16 mouse cellular contexts compared by ENCODE assay signal in genomic region chr15:12330892-12331291, GRCm38 (mm10). TPM values are rescaled to one million over a fixed set of nuclear protein-coding genes. Genes with fewer than 3 reads are reported as not detected.
DNase-seq lines count a peak whose midpoint lies in the region; ATAC-seq and TF ChIP-seq lines count a peak whose summit lies in the region.
"Had no signal": no experiment of that assay in that cellular context is flagged by ENCODE, and none has a peak within 500 bp of the region (broad histone marks: within the 10 kb centered on the region; RNA-seq: fewer than 3 reads in every experiment).

No protein-coding gene starts in this region.

- ATAC-seq in intestine, embryonic 15.5 days: peak; percentile 59
- ATAC-seq in intestine, postnatal 0 days: no peak
- no peak for ATAC-seq in limb, embryonic 13.5 days (ENCODE audit: low FRiP score, low read depth)
- no peak for ATAC-seq in midbrain, embryonic 15.5 days (replicated peaks)
- ATAC-seq: hindbrain, embryonic 16.5 days had no signal

- H3K27me3 ChIP-seq in intestine, embryonic 15.5 days (replicated peaks): no peaks in the 10 kb centered on the region
- H3K27me3 ChIP-seq in intestine, postnatal 0 days (replicated peaks; ENCODE audit: control insufficient read depth, insufficient read depth, low read length): no peaks in the 10 kb centered on the region
- no peaks in the 10 kb centered on the region for H3K27me3 ChIP-seq in limb, embryonic 13.5 days
- no peaks in the 10 kb centered on the region for H3K27me3 ChIP-seq in midbrain, embryonic 15.5 days (replicated peaks)
- H3K27me3 ChIP-seq: neural tube, embryonic 15.5 days had no signal

- TF ChIP-seq POLR2A in brain, embryonic 14.5 days (IDR thresholded peaks at IDR 0.05; ENCODE audit: borderline replicate concordance, extremely low read depth, insufficient read depth, insufficient read length, poor library complexity, severe bottlenecking): no peak

- H3K27ac ChIP-seq in gastrocnemius, adult 2 months: peak overlapping the region; percentile 44; the same call in 1 of the 2 replicates
- no peak overlapping the region for H3K27ac ChIP-seq in intestine, embryonic 15.5 days
- no peak overlapping the region for H3K27ac ChIP-seq in intestine, postnatal 0 days (ENCODE audit: low read depth, low read length)
- H3K27ac ChIP-seq in limb, embryonic 13.5 days: peak overlapping the region; percentile 15; the same call in 1 of the 2 replicates
- H3K27ac ChIP-seq in midbrain, embryonic 15.5 days: no peak overlapping the region
- H3K27ac ChIP-seq: midbrain, embryonic 10.5 days; neural tube, embryonic 15.5 days had no signal

- H3K36me3 ChIP-seq in intestine, embryonic 15.5 days: no peaks in the 10 kb centered on the region
- peaks cover 4% of the 10 kb centered on the region; the same call in 1 of the 2 replicates for H3K36me3 ChIP-seq in intestine, postnatal 0 days (ENCODE audit: control insufficient read depth, insufficient read depth)
- peaks cover under 1% of the 10 kb centered on the region for H3K36me3 ChIP-seq in limb, embryonic 13.5 days
- H3K36me3 ChIP-seq in midbrain, embryonic 15.5 days (replicated peaks): no peaks in the 10 kb centered on the region
- H3K36me3 ChIP-seq: neural tube, embryonic 15.5 days had no signal

- no peak for DNase-seq in gastrocnemius, adult 2 months
- no peak for DNase-seq in gastrocnemius, postnatal 4 days (ENCODE audit: low spot score in 2 of 2)
- DNase-seq in brain, embryonic 14.5 days (ENCODE audit: low read depth): peak; percentile 14
- no peak for DNase-seq in testis, postnatal 10 days (ENCODE audit: low spot score)
- DNase-seq: cerebellum, adult 8-10 months; kidney, adult 8-10 months; layer of hippocampus, postnatal 36 days had no signal

- no peak overlapping the region for H3K9ac ChIP-seq in intestine, embryonic 15.5 days
- no peak overlapping the region for H3K9ac ChIP-seq in intestine, postnatal 0 days (ENCODE audit: low read depth, low read length)
- no peak overlapping the region for H3K9ac ChIP-seq in limb, embryonic 13.5 days
- no peak overlapping the region for H3K9ac ChIP-seq in midbrain, embryonic 15.5 days
- H3K9ac ChIP-seq: neural tube, embryonic 15.5 days had no signal

- H3K4me1 ChIP-seq in intestine, embryonic 15.5 days (replicated peaks): peaks cover 8% of the 10 kb centered on the region; the same call in 1 of the 2 replicates
- peaks cover 7% of the 10 kb centered on the region; the same call in 1 of the 2 replicates for H3K4me1 ChIP-seq in intestine, postnatal 0 days (replicated peaks; ENCODE audit: control insufficient read depth, insufficient read depth, low read length)
- peaks cover 16% of the 10 kb centered on the region for H3K4me1 ChIP-seq in limb, embryonic 13.5 days
- H3K4me1 ChIP-seq in midbrain, embryonic 15.5 days: no peaks in the 10 kb centered on the region; the same call in 1 of the 2 replicates

- no peak overlapping the region for H3K4me3 ChIP-seq in gastrocnemius, adult 2 months
- H3K4me3 ChIP-seq in intestine, embryonic 15.5 days (replicated peaks): no peak overlapping the region
- no peak overlapping the region for H3K4me3 ChIP-seq in intestine, postnatal 0 days (ENCODE audit: low read depth, low read length)
- no peak overlapping the region for H3K4me3 ChIP-seq in limb, embryonic 13.5 days
- no peak overlapping the region for H3K4me3 ChIP-seq in midbrain, embryonic 15.5 days
- H3K4me3 ChIP-seq: erythroblast, embryonic 14.5 days; midbrain, embryonic 10.5 days; neural tube, embryonic 15.5 days had no signal

- no peak overlapping the region for H3K4me2 ChIP-seq in intestine, embryonic 15.5 days (replicated peaks)
- no peak overlapping the region for H3K4me2 ChIP-seq in intestine, postnatal 0 days (replicated peaks; ENCODE audit: low read depth)
- no peak overlapping the region for H3K4me2 ChIP-seq in limb, embryonic 13.5 days (replicated peaks)
- no peak overlapping the region for H3K4me2 ChIP-seq in midbrain, embryonic 15.5 days
- H3K4me2 ChIP-seq: neural tube, embryonic 15.5 days had no signal

- no peak for TF ChIP-seq CTCF in gastrocnemius, adult 2 months (IDR thresholded peaks at IDR 0.05)
- no peak for TF ChIP-seq CTCF in intestine, postnatal 0 days (IDR thresholded peaks at IDR 0.05; ENCODE audit: low read depth)
- no peak for TF ChIP-seq CTCF in brain, embryonic 14.5 days (IDR thresholded peaks at IDR 0.05; ENCODE audit: borderline replicate concordance, extremely low read depth, insufficient read depth, insufficient read length)

- intact Hi-C loops in gastrocnemius, adult 2 months (cut with DNase I): no loop called here

- H3K9me3 ChIP-seq in intestine, embryonic 15.5 days: no peaks in the 10 kb centered on the region
- H3K9me3 ChIP-seq in intestine, postnatal 0 days (ENCODE audit: control insufficient read depth): no peaks in the 10 kb centered on the region
- H3K9me3 ChIP-seq in limb, embryonic 13.5 days: no peaks in the 10 kb centered on the region
- H3K9me3 ChIP-seq in midbrain, embryonic 15.5 days: no peaks in the 10 kb centered on the region
- H3K9me3 ChIP-seq: midbrain, embryonic 10.5 days; neural tube, embryonic 15.5 days had no signal

RNA-seq across cellular contexts. Expression of gene 1810049J17Rik, which starts 9.2 kb away (rescaled TPM):
- total RNA-seq in gastrocnemius, adult 2 months (2021): not detected
- total RNA-seq in gastrocnemius, postnatal 4 days (2021): 1 to 10 TPM in 1 of 2 experiments, not detected in 1; 1.4 TPM
- polyA plus RNA-seq in intestine, embryonic 15.5 days (2015; fragmentation: Nextera tagmentation; extraction: Ambion mirVana): 0.69 and 1.8 TPM in 2 replicates
- 6.5 and 6.9 TPM in 2 replicates for polyA plus RNA-seq in intestine, postnatal 0 days (2015; fragmentation: Nextera tagmentation; extraction: Ambion mirVana)
- polyA plus RNA-seq in brain, embryonic 14.5 days (2012; rRNA removed): 0.29 TPM in 1 of 2 replicates, not detected in the other
- 0.84 TPM in 1 of 2 replicates, not detected in the other for polyA plus RNA-seq in limb, embryonic 13.5 days (2015; fragmentation: Nextera tagmentation; extraction: Ambion mirVana)
- 1.1 TPM in 2 replicates for polyA plus RNA-seq in midbrain, embryonic 15.5 days (2015; fragmentation: Nextera tagmentation; extraction: Ambion mirVana)
- polyA plus RNA-seq: erythroblast, embryonic 14.5 days; large intestine, adult 2 months; neural tube, embryonic 15.5 days had no signal

RNA-seq across cellular contexts. Expression of gene Golph3, which starts 9.6 kb away (rescaled TPM):
- total RNA-seq in gastrocnemius, adult 2 months (2021): 10 to 100 TPM; 77.0 to 80.0 TPM
- 10 to 100 TPM; 66.2 to 78.0 TPM for total RNA-seq in gastrocnemius, postnatal 4 days (2021)
- polyA plus RNA-seq in intestine, embryonic 15.5 days (2015; fragmentation: Nextera tagmentation; extraction: Ambion mirVana): 79.5 and 85.1 TPM in 2 replicates
- 67.9 and 70.0 TPM in 2 replicates for polyA plus RNA-seq in intestine, postnatal 0 days (2015; fragmentation: Nextera tagmentation; extraction: Ambion mirVana)
- polyA plus RNA-seq in brain, embryonic 14.5 days (2012; rRNA removed): 82.7 and 84.0 TPM in 2 replicates
- polyA plus RNA-seq in limb, embryonic 13.5 days (2015; fragmentation: Nextera tagmentation; extraction: Ambion mirVana): 84.1 and 91.9 TPM in 2 replicates
- polyA plus RNA-seq in midbrain, embryonic 15.5 days (2015; fragmentation: Nextera tagmentation; extraction: Ambion mirVana): 62.6 and 64.8 TPM in 2 replicates

Comparison
In these comparisons a context has a peak if more than half of its experiments do, and no peak if none do; other contexts are left out.
1. H3K27ac ChIP-seq: peak in gastrocnemius, adult 2 months (single experiment) and limb, embryonic 13.5 days (single experiment); none in intestine, embryonic 15.5 days (single experiment), intestine, postnatal 0 days (single experiment) and midbrain, embryonic 15.5 days (single experiment).